Mouse (Mus musculus): ENCODE data around the gene Sept1.

Sept1 gene

DNA sequence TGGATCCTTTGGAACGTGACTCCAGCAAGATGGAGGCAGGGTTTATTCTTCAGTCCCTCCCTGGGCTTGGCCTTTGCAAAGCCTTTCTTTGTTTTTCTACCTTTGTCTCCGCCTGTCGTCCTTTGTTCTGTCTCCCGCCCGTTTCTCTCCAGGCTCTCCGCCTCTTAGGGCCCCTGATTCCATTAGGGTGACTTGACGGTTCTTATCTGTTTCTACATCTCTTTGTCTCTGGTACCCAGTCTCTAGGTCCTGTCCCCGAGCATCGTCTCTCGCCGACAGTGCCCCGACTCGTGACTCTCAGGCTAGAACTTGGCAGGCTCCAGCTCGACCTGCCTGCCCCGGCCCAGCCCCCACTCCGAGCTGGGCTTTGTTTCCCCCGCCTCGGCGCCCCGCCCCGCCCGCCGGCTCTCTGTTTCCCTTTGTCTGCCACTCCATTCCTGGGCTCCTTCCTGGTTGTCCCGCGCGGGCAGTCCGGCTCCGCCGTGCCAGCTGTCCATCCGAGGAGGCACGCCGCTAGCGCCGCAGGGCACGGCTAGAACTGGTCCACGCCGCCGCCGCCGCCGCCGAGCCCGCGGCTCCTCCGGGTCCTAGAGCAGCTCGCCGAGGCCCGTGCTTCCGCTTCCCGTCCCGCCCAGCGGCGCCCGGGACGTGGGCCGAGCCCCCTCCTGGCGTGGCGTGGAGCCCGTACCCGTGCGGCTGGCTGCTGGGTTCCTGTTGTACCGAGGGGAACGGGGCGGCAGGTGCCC lies at the start of gene Sept1, which contains the start of gene Zfp553:
Gene Sept1 (minus strand): TSS at position 509 of the 746 bp plus-strand sequence.
Gene Zfp553 (plus strand): TSS at position 440 of the 746 bp plus-strand sequence.
- DNase-seq: peak; percentile 86 to 94

DNA sequence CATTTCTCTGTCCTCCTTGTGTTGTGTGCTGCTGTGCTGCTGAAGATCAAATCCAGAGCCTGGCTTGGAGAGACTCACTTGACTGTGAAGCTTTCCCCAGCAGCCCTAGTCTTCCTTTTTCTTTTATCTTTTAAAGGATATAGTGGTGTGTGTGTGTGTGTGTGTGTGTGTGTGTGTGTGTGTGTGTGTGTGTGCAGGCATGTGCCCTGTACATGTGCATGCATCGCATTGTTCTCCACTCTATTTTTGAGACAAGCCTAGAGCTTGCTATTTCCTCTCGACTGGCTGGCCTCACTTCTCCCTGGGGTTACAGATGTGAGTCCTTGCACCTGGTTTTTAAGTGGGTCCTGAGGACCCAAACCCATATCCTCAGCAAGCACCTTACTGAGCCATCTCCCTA lies 49.3 kb upstream of the Sept1 start:
- DNase-seq: no peak

DNA sequence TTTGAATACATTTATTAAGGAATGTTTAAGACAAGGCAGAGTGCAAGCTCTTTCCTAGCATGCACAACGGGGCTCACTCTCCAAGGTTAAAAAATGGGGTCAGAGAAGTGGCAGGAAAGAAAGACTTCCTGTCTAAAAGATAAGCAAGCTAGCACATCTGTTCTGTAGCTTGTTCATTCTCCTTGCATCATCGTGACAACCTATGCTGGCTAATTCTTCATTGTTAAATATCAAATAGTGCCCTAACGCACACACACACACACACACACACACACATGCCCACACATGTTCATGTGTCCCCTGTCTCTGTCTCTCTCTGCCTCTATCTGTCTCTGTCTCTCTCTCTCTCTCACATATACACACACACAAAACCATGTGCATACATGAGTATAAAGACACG lies 48.2 kb upstream of the Sept1 start:
- DNase-seq: no peak

DNA sequence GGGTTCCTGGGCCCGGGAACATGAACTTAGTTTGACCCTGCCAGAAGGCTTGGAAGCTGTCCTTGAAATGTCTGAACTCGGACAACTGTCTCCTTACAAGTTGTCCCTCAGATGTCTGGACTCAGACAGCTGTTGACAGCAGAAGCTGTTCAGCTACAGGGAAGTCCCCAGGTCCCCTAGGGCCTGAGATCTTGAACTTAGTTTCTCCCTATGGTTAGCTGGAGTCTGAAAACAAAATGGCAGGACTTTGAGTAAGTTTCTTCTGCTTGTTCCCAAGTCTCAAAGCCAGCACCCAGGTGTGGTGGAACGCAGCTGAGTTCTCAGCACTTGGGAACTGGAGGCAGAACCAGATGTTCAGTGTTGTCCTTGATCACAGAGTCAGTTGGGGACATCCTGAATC lies 47.2 kb upstream of the Sept1 start:
- DNase-seq: no peak

DNA sequence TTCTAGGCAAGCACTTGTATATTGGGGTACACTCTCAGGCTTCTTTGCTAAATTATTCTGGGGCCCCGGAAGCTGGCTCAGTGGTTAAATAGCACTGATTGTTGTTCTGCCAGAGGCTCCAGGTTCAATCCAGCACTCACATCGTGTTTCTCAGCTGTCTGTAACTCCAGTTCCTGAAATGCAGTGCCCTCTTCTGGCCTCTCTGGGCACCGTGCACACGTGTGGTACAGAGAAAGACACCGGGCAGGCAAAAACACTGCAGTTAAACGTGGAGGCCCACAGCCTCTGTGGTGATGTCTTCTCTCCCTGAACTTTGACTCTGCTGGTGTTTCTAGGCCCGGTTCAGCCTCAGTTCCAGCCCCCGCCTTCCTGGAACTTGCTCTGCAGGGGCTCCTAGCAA lies 45.4 kb upstream of the Sept1 start:
- peak; percentile 74 to 83 for DNase-seq

GRCm38 (mm10) chr7:127276519-127276961 lies 43.6 kb upstream of the Sept1 start:
- DNase-seq: peak; percentile 69 to 86

- peak; percentile 98 for DNase-seq
Observed at GRCm38 (mm10) chr7:127273925-127274789, 41.2 kb upstream of the Sept1 start, which contains the start of gene Sephs2. TSS of gene Sephs2 (minus strand) at chr7:127274055.

DNA sequence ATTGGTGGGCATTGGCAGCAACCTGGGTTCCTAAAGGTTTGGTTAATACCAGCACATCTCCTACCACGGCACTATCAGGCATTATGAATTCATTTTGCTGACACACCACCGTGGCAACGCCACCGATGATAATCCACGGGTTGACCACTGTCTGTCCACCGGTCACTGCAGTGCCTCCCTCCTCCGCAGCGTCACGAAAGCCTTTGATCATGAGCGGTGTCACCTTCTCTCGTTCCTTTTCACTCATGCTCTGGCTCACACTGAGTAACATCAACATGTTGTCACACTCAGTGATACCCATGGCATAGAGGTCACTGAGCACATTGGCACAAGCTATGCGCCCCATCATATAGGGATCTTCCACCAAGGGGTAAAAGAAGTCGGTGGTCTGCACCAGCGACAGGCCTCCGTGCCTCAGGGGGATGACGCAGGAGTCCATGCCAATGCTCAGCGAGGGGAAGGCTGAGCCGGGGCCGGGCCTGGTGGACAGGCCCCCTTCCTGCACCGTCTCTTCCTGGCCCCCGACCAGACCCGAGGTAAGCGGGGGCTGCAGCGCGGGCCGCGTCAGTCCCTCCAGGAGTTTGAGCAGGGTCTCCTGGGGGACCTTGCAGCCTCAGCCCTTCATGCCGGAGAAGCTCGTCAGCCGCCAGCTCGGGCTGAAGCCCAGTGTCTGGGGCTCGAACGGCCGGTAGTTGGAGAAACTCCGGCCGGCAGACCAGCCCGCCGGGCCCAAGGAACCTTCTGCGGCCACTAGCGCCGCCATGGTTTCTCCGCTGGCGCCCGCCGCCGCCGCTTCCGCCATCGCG lies 40.4 kb upstream of the Sept1 start:
- DNase-seq: peak in 1 of 2 experiments; percentile 66

GRCm38 (mm10) chr7:127272566-127272965 lies 39.6 kb upstream of the Sept1 start:
- peak in 1 of 2 experiments; percentile 50 for DNase-seq

DNA sequence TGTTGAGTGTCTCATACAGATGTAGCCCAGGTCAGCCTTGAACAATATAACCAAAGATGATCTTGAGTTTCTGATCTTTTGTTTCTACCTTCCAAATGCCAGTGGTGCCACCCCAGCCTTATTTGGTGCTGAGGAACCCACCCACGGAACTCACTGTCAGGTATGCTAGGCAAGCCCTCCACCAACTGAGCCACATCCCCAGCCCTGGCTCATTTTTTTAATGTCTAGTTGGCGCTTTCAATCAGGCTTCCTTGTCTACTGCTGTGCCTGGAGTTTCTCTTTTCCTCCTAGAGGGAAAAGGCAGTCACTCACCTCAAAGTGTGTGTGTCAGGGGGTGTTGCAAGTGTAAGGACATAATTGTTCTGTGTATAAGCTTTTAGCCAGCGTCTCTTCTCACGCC lies 38.2 kb upstream of the Sept1 start:
- DNase-seq: peak in 1 of 2 experiments; percentile 20

DNA sequence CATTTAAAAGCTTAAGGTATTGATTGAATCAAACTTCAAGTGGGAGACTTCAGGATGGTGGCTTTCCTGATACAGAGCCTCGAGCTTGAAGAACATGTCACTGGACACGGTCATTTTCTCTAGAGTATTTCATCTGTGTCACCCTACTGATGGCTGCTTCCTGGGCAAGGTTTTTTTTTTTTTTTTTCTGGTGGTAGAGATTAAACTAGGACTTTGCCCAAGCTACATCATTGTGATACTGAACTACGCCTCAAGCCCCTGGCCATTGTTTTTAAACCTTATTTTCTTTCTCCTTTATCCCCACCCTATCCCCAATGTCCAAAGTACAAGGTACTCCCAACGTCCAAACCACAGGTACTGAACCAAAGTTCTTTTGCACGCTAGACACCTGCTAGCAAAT lies 37.7 kb upstream of the Sept1 start:
- peak in 1 of 2 experiments; percentile 19 for DNase-seq

DNA sequence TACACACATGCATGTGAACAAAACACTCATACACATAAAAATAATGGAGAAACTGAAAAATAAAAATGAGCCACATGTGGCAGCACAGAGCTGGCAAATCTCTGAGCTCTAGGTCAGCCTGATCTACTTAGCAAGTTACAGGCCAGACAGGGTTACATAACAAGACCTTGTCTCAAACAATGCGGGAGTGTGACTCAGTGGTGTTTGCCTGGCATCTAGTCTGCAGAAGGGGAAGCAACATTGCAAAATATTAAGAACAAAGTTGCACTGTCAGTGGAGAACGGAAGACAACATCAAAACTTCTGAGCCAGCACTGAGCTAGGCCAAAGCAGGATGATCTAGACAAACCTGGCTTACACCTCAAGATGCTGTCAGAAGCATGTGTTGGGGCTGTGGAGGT lies 37.3 kb upstream of the Sept1 start:
- DNase-seq: peak in 1 of 2 experiments; percentile 24

GRCm38 (mm10) chr7:127263526-127263925 lies 30.6 kb upstream of the Sept1 start:
- DNase-seq: no peak

- DNase-seq: no peak
Observed at GRCm38 (mm10) chr7:127262218-127262961, 29.5 kb upstream of the Sept1 start.

GRCm38 (mm10) chr7:127260309-127261111 lies 27.6 kb upstream of the Sept1 start, which contains the start of gene Dctpp1:
TSS of gene Dctpp1 (minus strand) at chr7:127260709.
- DNase-seq: peak; percentile 99

GRCm38 (mm10) chr7:127259186-127259905 lies 26.4 kb upstream of the Sept1 start:
- no peak for DNase-seq

DNA sequence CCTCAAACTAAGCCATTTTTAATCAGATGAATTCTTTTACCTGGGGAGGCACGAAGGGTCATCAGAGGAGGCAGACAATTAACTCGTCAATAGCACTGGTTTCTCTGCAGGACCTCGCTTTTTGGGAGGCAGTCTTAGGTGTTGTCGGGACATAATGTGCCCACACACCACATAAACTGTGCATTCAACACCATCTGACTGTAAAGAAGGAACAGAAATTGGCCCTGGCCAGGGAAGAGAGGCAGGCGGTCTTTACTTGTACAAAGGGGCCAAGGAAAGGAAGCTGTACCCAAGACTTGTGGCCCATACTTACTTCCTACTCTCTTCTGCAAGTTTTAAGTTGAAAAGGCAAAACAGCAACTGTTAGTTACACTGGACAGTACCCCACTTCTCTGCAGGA lies 23.6 kb upstream of the Sept1 start:
- no peak for DNase-seq

DNA sequence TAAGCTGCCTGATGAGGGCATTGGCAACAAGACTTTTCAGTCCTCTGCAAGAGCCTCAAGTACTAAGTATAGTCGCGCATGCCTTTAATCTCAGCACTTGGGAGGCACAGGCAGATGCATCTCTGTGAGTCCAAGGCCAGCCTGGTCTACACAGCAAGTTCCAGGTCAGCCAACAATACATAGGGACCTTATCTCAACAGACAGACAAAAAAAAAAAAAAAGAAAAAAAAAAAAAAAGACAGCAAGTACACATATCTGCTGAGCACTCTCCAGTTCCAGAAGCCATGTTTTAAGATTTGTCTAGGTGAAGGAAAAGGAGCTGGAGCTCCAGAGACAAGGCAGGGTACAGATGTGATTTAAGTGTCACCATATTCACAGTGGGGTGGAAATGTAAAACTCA lies 23.0 kb upstream of the Sept1 start:
- DNase-seq: no peak

- no peak for DNase-seq
Observed at GRCm38 (mm10) chr7:127255008-127255407, 22.1 kb upstream of the Sept1 start.

All from kidney, postnatal 25 days (tissue).